Mouse (Mus musculus): ENCODE results near the gene Ppp2r5e.
"Not testable (repeated sequence)": the region's sequence is repeated elsewhere in the genome, so short reads cannot be mapped to it uniquely, and the experiment has no call there.

Ppp2r5e gene

DNA sequence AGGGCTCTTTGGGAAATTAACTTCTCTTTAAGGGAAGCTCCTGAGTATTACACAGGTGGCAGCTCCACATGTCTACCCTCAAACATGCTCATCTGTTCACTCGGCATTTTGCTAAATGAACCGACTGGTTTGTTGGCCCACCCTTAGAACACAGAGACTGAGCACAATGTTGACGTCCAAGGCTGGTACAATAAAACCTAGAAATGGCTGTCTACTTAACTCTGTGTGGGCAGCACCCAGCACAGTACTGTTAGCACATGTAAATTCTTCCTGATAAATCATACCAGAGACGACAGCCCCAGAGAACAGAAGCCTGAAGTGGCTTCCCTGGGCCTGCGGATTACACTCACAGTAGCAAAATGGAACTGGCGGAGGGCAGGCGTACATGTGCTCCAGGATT is 59.5 kb downstream of the Ppp2r5e start:
- DNase-seq, result no peak

DNA sequence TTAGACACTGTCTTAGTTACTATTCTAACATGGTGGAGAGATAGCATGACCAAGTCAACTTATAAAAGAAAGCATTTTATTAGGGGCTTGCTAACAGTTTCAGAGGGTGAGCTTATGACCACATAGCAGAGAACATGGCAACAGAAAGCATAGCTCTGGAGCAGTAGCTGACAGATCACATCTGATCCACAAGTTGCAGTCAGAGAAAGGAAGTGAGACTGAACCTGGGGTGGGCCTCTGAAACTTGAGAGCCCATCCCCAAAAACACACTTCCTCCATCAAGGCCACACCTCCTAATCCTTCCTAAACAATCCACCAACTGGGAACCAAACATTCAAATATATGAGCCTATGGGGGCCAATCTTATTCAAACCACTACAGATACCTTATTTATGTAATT is 62.9 kb downstream of the Ppp2r5e start:
- DNase-seq, result no peak

- DNase-seq, result no peak
Measured at GRCm38 (mm10) chr12:75531895-75532294, 64.2 kb downstream of the Ppp2r5e start.

- no peak for DNase-seq
Measured at GRCm38 (mm10) chr12:75528857-75529808, 66.9 kb downstream of the Ppp2r5e start.

GRCm38 (mm10) chr12:75528300-75528699 is 67.7 kb downstream of the Ppp2r5e start:
- no peak for DNase-seq

DNA sequence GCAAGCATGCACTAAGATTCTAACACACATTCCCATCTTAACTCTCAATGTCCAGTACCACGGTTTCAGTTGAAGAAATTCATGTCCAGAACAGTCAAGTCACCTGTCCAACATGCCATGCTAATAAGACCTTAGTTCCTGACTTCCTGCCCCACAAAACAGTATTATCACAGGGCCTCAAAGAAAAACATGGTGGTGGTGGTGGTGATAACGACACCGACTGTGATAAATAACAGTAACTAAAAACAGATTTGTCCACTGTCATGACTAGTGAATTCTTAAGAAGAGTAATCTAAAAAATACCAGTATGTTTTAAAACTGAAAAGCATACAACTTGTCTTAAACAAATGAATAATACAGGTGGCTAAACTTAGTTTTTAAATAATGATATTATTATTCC is 71.8 kb downstream of the Ppp2r5e start:
- DNase-seq, result no peak

DNA sequence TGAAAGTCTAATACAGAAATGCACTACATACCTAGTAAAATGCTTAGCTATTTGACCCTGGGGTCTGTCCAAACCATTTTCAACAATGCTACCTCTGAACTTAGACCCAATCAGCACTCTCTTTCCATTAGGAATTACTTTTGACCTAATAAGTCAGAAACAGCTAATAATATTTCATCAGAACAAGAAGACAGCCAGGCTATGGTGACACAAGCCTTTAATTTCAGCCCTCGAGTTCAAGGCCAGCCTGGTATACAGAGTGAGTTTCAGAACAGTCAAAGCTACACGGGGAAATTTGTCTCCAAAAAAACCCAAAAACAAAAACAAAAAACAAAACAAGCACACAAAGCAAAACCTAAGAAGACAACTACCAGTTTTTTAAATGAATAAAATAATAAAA is 73.1 kb downstream of the Ppp2r5e start:
- DNase-seq, result no peak

GRCm38 (mm10) chr12:75522360-75522759 is 73.7 kb downstream of the Ppp2r5e start:
- no peak for DNase-seq

GRCm38 (mm10) chr12:75520395-75520794 is 75.7 kb downstream of the Ppp2r5e start:
- no peak for DNase-seq

GRCm38 (mm10) chr12:75519181-75519940 is 76.7 kb downstream of the Ppp2r5e start:
- peak; percentile 36 for DNase-seq

- no peak for DNase-seq
Measured at GRCm38 (mm10) chr12:75515301-75515906, 80.6 kb downstream of the Ppp2r5e start.

DNA sequence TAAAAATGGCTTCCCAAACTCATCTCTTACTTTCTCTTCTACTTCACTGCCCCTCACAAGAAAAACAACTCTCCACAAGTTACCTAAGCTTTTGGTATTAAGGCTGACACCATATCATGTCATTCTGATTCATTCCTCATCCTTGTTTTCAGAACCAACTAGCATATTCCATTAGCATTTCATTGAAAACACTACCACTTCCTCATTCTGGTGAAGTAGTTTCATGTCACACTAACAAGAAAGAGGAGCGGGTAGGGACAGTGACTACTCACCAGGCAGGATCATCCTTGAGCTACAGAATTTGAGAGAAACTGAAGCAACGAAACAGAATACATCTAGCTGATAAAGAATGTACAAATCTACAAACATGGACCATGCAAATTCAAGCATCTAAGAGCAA is 84.5 kb downstream of the Ppp2r5e start:
- DNase-seq, result no peak

DNA sequence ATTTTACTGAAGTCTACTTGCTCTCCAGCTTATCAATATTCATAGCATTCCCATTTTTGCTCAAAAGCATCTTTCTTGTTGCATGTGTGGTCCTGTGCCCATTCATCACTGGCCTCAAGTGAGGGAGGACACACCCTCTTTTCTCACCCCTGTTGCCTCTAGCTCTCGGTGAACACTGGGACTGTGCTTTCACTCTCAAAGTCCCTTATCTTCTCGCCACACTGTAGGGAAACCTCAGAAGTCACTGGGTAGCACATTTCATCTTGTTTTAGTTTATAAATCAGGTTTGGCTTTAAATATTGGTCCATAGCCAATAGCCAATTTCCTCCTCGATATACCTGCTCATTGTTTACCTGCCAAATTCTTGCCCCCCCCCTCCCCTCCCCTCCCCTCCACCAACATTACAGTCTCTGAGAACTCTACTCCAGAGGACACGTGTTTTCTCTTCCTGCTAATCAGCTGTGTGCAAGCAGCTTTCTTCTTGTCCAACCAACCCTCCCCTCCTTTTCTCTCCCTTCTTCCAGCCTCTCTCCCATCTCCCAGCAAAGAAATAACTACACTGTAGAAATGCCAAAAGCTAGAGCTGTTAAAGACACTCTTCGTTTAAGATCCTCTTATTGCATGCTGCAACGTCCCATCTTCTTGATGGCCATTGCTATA is 90.9 kb downstream of the Ppp2r5e start:
- DNase-seq, result no peak

DNA sequence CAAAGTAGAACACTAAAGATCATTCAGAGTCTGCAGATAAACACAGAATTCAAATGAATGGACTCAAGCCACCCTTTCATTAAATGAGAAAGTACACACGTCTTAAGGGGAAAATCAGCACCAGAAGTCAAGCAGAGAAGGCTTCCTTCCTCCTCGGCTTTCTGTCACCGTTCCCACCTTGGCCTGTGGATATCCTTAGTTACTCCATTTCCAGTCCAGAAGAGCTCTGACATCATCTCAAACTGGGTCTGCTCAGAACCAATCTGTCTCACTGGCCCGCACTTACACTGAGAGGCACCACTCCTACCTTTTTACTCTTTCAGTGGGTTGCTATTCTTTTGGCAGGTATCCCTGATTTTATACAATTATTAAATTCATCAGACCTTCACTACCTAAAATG is 93.4 kb downstream of the Ppp2r5e start:
- DNase-seq, result no peak

- no peak for DNase-seq
Measured at GRCm38 (mm10) chr12:75497698-75498097, 98.3 kb downstream of the Ppp2r5e start.

- no peak for DNase-seq
Measured at GRCm38 (mm10) chr12:75495636-75496035, 100.4 kb downstream of the Ppp2r5e start.

DNA sequence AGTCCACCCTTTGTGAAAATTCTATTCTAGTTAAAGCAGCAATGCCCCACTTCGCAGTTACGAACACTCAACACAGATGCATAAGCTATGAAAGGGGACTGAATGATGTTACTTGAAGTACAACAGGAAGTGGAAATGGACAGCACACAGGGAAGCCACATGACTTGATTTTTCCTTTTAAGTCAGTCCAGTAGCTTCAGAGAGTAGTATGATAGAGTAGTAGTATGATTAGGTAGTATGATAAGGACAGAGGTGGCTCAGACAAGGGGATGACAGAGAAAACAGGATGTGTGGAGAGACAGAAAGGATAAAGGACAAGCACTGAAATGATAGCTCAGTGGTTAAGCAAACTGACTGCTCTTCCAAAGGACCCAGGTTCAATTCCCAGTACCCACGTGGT is 101.4 kb downstream of the Ppp2r5e start:
- no peak for DNase-seq

GRCm38 (mm10) chr12:75492549-75493327 is 103.3 kb downstream of the Ppp2r5e start:
- no peak for DNase-seq

DNA sequence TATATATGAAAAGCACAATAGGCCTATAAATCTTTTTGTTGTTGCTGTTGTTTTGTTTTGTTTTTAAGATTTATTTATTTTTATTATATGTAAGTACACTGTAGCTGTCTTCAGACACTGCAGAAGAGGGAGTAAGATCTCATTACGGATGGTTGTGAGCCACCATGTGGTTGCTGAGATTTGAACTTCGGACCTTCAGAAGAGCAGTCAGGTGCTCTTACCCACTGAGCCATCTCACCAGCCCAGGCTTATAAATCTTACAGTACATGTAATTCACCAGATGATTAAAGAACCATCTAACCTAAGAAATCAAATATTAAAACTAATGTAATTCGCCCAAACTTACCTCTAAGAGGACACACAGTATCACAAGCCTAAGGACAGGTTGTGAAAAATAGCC is 103.9 kb downstream of the Ppp2r5e start:
- not testable (repeated sequence) for DNase-seq

- no peak for DNase-seq
Measured at GRCm38 (mm10) chr12:75487500-75487899, 108.5 kb downstream of the Ppp2r5e start.

DNA sequence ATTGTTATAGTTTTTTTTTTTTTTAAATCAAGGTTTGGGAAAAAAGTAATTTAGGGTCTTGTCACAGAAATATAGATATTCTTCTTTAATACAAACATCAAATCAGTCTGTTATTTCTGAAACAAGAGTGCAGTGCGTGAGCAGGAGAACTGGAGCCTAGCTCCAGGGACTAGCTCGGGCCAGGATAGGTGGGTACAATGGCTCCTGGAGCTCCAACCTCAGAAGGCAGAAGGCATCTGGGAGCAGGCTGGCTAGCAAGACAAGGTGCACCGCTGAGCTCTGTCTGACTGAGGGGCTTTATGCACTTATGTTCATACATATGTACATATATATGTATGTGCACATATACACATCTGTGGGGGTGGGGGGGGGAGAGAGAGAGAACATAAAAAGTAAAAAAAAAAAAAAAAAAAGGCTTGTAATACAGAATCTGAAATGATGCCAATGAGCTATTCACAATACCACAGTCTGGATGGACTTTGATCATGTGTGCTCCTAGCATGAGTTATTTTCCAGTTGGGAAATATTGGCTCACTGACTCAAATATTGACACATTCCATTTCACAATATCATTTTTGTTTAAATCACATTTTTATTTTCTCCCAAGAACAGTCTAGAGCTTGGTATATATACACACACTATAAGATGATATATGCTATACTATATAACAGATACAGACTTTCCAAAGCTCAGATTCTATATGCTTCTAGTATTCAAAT is 109.3 kb downstream of the Ppp2r5e start:
- no peak for DNase-seq
